Mouse (Mus musculus) left cerebral cortex, postnatal 14 days (tissue): ENCODE measurements around the gene Ckmt2. TPM values are rescaled to one million over a fixed set of nuclear protein-coding genes. Genes with fewer than 3 reads are reported as not detected.

Experiments
- total RNA-seq, 2 experiments: library from RNA; stranded (reverse); gene quantifications; 2 replicates each; pipeline ENCODE4 v1.2.3; 2021

The Ckmt2 gene
- total RNA-seq, 2 experiments from 2014 or later: not detected

Other genes with a start within 250 kb of the Ckmt2 start
- gene Acot12, start 135.4 kb downstream of the Ckmt2 start, total RNA-seq: under 1 TPM; 0.15 to 0.27 TPM
- 10 to 100 TPM; 18.2 to 18.6 TPM for gene Zcchc9, start 69.2 kb downstream of the Ckmt2 start, total RNA-seq